Mouse (Mus musculus): ENCODE measurements around the gene Rasal1.

Gene Rasal1

DNA sequence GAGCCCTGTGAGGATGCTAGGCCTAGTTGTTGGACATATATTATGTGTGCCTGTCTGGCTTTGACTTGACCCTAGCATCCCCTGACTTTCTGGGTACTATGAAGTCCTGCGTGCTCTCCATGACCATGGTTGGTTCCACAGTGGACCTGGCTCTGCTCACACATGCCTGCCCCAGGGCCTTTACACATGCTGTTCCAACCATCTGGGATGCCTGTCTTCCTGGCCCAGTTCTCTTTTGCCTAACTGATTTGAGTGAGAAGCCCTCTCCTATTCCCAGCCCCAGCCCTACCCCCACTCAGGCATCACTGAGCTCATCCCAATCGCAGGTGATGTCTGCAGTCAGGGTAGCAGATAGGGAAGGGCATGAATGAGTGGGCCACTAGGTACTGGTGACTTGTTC is 5.3 kb downstream of the Rasal1 start:
- DNase-seq (ENCODE audit: extremely low spot score), result no peak

DNA sequence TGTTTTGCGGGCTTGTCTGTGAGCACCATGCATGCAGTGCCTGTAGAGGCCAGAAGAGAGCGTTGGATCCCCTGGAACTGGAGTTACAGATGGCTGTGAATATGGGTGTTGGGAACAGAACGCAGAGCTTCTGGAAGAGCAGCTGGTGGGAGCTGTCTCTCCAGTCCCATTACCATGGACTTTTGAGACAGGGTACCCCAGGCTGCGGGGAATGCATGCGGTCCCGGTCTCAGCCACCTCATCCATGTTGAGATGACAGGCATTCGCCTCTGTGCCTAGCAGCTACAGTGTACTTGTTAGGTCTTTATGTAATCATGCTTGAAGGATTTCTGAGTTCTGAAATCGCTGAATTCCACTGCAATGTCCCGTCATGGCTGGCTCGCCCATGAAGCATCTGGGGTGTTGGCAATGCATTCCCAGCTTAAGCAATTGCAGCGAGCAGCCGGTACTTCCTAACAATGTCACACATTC is 7.7 kb downstream of the Rasal1 start:
- DNase-seq (ENCODE audit: extremely low spot score), result no peak

DNA sequence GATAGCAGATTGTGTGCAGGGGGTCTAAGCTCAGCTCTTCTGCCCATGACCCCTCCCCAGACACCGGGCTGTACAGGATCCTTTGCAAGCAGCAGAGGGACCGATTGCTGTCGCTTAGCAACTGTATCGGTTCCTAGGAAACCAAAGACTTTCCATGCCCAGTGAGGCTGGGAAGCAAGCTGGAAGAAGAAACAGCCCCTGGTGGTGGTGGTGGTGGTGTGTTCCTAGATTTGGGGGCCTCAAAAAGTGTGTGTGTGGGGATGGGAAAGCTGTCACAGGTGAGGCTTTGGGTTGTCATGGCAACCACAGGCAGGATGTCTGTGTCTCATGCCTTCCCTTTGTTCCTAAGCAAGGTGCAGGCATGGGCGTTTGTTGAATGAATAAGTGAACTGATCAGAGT is 12.2 kb downstream of the Rasal1 start:
- no peak for DNase-seq (ENCODE audit: extremely low spot score)

DNA sequence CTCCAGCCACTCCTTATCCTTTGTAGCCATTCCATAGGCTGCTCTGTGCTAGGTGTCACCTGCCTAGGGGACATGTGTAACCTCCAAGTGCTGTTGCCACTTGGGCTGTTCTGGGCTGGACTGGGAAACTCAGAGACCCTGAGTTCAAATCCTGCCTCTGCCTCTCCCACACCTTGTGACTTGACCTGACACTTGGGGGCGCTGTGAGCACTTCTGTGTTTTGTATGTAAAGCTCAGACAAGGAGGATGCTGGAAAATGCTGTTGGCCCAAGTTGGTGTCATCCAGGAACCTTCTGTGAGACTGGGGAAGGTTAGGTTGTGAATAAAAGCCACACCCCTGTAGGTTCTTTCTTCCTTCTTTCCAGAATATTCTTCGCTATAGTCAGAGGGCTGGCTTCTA is 16.3 kb downstream of the Rasal1 start:
- DNase-seq (ENCODE audit: extremely low spot score), result no peak

DNA sequence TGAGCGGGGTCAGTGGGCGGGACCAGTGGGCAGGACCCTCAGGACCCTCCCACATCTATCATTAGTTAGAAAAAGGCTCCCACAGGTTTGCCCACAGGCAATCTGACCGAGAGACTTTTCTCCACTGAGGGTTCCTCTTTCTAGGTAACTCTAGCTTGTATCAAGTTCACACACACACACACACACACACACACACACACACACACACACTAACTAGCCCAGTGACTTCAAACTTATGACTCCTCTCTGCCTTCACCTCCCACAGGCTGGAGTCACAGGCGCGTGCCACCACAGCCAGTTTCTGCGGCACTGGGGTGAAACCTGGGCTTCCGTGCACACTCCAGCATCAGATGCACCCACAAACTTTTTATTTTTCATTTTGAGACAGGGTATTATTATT is 20.1 kb downstream of the Rasal1 start:
- no peak for DNase-seq (ENCODE audit: extremely low spot score)

DNA sequence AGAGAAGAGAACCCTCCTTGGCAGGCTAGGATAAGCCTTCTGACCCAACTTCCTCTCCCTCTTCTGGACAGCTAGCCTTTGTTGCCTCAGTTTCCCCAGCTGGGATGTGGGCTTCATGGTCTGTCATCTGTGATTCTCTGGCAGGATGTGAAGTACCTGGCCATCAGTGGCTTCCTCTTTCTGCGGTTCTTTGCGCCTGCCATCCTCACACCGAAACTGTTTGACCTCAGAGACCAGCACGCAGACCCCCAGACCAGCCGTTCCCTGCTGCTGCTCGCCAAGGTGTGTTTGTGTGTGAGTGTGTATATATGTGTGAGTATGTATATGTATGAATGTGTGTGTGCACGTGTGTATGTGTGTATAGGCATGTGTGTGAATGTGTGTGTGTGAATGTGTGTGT is 21.5 kb downstream of the Rasal1 start:
- DNase-seq (ENCODE audit: extremely low spot score), result no peak

DNA sequence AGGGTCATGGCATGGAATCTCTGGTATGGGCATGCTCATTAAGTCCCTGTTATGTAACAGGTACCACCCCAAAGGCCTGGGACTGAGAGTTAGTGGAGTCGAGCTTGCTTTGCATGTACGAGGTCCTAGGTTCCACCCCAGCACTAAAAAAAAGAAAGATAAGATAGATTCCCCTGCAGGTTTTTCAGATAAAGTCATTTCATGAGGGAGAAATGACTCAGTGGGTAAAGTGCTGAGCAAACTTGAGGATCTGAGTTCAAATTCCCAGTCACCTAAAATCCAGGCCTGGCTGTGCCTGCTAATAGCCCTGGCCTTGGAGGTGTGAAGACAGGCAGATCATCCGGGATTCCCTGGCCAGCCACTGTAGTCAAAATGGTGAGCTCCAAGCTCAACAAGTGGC is 23.3 kb downstream of the Rasal1 start:
- no peak for DNase-seq (ENCODE audit: extremely low spot score)

DNA sequence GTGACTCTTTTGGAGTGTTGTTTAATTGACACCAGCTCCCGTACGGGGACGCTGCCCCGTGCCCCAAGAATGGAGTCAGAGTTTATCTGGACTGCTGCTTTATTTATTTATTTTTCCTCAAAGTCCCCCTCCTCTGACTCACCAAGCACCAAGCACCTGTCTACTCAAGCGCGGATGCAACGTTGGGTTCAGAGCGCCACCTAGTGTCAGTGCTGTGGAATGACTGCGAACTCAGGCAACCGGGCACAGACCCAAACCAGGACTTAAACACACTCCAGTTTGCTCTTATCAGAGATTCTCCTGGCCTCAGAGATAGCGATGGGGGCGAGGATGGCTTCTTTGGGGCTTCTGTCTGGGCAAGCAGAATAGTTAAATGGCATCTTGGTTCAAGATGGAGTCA is 25.0 kb downstream of the Rasal1 start:
- DNase-seq (ENCODE audit: extremely low spot score), result peak; percentile 62

DNA sequence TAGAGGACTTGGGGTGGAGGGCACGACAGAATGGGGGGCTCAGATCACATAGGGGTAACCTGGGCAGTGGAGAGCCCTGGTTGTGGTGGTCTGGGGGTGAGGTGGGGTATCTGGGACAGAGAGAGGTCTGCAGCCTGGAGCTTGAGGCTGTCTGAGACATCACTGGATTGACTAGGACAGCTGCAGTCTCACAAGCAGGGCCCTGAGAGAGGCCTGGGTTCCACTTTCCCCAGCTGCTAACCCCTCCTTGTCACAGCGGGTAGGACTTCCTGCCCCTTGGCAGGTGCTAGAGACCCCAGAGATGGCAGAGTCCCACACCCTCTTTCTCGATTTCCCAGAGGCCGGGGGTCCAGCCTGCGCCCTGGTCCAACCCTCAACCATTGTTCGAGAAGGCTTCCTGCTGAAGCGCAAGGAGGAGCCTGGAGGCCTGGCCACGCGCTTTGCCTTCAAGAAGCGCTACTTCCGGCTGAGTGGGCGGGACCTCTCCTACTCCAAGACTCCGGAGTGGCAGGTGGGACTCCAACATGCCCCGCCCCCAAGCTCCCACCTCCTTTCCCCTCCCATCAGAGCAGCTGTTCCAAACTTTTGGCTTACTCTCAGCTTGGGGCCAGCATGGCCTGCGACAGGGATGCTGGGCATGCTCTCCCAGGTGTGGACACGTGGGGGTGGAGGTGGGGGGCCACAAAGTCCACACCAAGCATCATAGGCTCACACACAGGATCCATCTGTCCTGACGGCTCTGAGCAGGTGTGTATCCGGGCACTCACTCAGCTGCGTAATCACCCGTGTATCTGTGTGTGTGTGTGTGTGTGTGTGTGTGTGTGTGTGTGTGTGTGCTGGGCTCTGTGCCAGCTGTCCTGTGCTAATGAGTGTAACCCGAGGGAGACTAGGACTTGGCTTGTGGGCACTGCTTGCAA is 25.9 kb downstream of the Rasal1 start:
- no peak for DNase-seq (ENCODE audit: extremely low spot score)

DNA sequence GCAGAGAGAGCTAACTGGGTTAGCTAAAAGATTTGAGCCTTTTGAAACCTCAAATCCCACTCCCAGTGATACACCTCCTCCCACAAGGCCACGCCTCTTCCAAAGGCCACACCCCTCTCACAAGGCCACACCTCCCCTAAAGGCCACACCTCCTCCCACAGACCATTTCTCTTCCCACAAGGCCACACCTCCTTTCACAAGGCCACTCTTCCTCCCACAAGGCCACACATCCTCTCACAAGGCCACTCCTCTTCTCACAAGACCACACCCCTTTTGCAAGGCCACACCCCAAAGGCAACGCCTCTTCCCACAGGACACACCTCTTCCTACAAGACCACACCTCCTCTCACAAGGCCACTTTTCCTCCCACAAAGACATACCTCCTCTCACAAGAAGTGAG is 28.9 kb downstream of the Rasal1 start:
- no peak for DNase-seq (ENCODE audit: extremely low spot score)

DNA sequence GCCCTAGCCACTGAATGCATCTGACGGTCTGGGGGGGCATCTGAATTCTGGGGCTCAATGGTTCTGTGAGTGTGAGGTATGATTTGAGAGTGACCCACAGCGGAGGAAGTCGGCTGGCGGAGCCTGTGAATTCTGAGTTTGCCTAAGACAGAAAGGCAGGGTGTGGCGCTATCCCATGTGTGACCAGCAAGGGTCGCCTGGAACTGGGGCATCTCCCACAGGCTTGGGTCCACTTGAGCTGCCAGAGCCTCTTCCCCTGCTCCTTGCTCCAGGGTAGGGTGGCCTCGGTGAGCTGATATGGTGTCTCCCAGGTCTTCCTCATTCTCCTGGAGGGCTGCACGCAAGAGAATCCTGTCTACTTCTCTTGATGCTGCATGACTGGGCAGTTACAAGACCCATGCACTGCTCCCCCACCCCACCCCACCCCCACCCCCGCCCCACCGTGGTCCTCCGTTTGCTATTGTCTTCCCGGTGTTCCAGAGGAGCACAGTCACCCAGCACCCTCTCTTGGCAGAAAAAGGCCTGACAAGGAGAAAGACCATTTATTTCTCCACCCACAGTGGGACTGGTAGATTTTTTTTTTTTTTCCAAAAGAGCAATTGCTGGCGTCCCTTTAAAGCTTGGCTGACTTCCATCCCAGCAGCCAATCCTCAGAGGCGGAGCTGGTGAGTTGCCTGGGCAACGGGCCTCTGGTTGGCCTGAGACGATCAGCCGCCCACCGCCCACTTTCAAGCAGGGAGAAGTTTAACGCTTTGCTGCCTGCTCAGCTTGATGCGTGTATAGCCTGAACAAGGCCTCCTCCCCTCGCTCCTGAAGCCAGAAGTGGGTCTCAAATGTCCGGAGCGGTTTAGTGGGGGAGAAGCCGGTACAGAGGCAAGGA is 31.3 kb downstream of the Rasal1 start:
- peak; percentile 86 for DNase-seq (ENCODE audit: extremely low spot score)

DNA sequence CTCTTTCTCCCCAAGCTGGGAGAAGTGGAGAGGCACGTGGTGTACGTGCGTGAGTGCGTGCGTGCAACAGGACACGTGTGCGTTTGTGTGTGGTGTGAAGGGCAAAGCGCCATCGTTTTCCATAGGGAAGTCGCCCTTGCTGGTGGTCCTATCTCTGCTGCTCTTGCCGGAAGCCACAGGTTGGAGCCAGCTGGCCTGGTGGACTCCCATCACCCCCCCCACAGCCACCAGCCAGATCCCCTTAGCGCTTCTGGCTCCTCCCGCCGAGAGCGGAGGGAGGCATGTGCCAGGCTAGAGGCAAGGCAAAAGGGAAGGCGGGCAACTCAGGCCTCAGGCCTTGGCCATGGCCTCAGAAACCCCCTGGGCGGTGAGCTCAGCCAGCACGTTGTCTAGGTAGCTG is 32.3 kb downstream of the Rasal1 start:
- DNase-seq (ENCODE audit: extremely low spot score), result no peak

DNA sequence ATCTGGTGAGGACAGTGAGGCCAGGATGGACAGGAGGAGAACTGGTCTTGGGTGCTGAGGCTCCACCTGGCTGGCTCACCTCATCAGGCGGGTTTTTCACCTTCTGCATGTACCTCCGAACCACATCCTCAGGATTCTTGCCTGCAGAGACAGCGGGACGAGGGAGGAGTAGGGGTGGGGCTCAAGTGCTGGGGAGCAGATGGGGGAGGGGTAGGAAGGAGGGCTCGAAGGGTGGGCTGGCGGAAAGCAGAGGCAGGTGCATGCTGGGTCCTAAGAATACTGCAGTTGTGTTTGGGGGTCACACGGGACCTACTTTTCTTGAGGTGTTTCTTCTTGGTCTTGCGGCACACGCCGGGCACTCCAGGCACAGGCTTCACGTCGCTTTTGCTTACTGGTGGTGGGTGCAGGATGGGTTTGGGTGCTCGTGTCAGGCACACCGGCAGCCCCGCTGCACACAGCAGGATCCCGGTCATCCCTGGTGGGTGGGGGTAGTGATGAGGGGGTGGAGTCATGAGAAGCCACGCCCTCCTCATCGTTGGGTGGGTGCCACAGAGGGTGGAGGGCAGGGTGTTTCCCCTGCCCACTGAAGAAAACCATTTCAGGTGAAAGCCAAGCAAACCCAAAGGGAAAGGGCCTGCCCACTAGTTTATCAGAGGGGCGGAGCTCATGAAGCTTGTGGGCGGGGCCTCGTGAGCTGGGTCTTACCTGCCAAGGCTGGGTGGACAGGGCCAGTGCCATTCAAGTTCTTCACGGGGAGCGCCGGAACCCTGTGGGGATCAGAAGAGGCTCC is 34.6 kb downstream of the Rasal1 start:
- DNase-seq (ENCODE audit: extremely low spot score), result no peak

DNA sequence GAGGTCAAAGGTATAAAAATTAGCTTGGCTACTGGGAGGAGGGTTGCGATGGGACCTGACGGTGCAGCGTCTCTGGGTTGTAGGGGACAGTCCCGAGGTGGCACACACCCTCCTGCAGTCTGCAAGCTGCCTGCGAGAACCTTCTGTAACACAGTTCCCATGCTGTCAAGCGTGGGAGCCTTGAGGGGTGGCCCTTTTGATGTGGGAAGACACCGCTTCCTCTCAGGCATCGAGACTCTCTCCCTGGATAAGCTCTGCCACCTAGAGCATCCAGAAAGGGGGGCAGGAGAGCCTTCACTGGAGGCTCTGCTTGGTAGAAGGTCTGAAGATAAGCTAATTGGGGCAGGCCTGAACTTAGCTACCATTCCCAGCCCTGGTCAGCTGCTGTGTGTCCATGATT is 37.1 kb downstream of the Rasal1 start:
- no peak for DNase-seq (ENCODE audit: extremely low spot score)

DNA sequence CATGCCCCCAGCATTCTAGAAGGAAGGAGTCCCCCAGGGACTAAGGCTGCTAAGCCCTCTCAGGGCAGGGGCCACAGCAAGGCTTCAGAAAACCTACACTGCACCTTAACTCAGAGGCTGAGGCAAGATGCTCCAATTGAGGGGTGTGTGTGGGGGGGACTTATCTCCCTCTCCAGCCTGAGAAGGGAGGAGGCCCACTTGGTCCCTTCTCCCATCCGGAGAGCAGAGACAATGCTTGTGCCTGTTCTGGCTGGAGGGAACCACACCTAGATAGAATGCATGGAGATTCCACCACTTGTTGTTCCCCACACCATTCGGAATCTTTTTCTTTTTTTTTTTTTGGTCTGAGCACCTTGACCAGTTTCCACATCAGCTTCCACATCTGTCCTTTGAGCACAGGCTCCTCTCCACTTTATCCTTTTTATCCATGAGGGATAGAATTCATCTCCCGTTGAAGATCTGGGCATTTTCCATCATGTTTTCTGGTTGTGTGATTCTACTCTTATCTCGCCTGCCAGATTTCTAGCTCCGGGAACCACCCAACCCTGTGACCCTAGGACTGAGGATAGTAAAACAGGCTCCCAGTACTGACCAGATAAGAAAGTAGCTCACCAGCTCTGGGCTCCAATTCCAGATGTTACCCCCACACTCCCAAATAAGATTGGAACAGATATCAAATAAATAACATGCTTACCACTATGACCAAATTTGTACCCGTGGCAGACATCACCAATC is 38.3 kb downstream of the Rasal1 start:
- no peak for DNase-seq (ENCODE audit: extremely low spot score)

DNA sequence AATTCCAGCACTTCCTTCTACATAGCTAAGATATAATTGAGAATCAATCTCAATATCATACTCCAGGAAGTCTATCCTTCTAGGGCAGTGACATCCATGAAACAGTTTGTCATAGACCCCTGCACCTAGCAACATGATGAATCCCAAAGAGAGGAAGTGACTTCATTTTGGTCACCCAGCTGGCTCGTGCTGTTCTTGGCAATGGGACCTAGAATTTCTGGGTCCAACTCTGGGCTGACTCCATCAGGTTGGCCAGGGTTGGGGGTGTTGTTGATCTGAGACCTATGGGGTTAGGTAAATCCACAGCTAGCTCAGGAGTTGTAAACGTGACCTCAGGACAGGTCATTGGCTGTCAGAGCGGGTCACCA is 38.9 kb downstream of the Rasal1 start:
- DNase-seq (ENCODE audit: extremely low spot score), result no peak

DNA sequence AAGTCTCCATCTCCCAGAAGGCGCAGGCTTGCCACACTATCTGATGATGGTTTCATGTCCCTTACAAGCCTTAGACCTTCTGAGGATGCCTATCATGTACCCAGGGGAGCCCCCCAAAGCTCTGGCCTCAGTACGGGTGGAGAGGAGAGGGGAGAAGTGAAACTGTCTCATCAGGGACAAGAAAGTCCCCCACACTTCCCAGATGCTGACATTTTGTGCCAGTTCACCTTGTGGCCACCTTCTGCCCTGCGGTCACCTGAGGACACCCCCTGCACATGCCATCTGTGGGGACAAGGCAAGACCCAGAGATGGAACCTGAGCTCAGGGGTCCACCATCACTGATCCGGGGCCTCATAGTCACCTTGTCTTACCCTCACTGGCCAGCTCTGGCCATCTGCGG is 39.3 kb downstream of the Rasal1 start:
- no peak for DNase-seq (ENCODE audit: extremely low spot score)

DNA sequence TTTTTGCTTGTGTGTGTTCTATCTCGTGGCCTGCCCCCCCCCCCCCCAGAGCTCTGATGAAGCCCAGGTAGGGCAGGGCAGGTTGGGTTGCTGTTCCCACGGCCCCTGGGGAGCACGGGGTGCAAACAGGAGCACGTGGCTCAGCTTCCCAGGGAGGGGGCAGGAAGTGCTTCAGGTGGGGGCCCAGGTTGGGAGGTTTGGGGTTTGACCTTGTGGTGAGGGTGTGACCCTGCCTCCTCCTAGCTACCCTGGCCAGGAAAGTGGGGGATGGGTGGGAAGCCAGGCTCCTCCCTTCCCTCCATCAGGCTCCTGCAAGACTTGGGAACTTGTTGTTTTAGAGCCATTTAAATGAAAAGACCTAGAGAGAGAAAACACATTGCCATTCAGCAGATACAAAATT is 39.8 kb downstream of the Rasal1 start:
- DNase-seq (ENCODE audit: extremely low spot score), result no peak

DNA sequence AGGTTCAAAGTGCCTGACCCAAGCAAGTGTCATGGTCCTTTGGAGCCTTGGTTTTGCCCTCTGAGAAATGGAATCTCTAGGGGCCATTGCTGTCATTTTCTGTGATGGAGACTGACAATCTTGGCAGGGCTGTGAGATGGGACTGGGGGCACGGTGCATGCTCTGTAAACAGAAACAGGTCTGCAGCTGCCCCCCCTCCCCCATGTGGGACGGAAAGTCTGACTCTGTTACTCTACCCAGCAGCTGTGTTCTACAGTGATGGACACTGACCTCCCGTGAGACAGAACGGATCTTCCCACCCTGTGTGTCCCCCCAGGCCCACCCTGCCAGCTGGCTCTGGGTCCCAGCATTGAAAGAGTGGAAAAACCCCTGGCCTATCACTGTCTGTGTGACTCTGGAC is 41.8 kb downstream of the Rasal1 start:
- DNase-seq (ENCODE audit: extremely low spot score), result no peak

DNA sequence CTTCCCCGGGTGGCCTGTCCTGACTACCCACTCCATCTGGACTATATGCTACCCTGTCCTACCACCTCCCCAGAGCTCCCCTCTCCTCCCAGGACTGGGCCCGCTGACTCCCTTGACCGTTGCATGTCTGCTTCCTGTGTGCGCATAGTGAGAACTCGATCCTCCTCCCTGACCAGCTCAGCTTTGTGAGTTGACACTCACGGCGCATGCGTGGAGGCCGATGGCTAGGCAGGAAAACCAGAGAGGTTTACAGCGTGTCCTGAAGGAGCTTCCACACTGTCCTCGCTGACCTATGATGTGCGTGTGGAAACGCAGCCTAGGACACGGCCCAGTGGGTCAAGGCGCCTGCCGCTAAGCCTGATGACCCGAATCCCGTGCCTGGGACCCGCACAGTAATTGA is 43.4 kb downstream of the Rasal1 start:
- no peak for DNase-seq (ENCODE audit: extremely low spot score)

DNA sequence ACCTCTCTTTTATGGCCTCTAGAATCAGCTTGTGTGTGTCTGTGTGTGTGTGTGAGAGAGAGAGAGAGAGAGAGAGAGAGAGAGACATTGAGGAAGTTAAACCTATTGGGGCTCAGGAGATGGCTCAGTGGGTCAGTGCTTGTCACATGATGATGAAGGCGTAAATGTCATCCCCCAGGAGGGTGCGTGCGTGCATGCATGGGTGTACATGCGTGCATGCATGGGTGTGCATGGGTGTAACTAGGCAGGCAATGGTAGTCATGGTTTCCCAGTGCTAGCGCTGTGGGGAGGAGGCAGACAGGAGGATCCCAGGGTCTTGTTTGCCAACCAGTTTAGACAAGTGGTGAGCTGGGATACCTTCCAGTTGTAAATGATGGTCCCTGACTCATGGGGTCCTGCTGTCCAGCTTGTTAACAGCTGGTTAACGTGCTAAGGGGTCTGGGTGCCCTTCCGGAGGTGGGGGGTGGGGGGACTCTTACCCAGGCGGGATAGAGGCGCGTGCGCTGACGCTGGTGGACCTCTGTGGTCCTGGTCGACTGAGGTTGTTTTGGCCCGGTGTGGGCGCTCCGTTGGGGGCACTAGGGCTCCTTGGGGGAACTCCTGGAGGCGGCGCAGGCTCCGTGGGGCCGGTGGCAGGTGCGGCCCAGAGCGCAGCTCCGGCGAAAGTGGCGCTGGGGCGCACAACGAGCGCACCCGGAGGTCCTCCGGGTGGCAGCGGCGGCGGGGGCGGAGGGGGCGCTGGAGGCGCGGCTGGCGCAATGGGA is 45.5 kb downstream of the Rasal1 start:
- no peak for DNase-seq (ENCODE audit: extremely low spot score)

Data from embryo, embryonic 9.5 days (tissue).